Mouse (Mus musculus) G1E (cell line): ENCODE data around the gene Fhit. TPM values are rescaled to one million over a fixed set of nuclear protein-coding genes. Genes with fewer than 3 reads are reported as not detected.

Experiments
- ATAC-seq: 2 replicates; pipeline ENCODE4 v1.8.0; 2016; ENCODE audit warnings: mild to moderate bottlenecking; ENCODE audit not compliant: insufficient number of reproducible peaks, poor library complexity, low FRiP score, severe bottlenecking; ENCODE audit errors: extremely low read depth
- DNase-seq: peaks from one replicate; pipeline ENCODE4 v3.0.0; 2012; ENCODE audit warnings: low spot score
- H3K27me3 ChIP-seq: 2 replicates; pipeline ENCODE4 v1.6.1; 2012; ENCODE audit warnings: mild to moderate bottlenecking, low read length, inconsistent platforms; ENCODE audit not compliant: insufficient read depth
- H3K36me3 ChIP-seq: replicated peaks from 2 replicates; pipeline ENCODE3; 2012; ENCODE audit warnings: mild to moderate bottlenecking, inconsistent platforms
- H3K4me1 ChIP-seq: 2 replicates; pipeline ENCODE4 v1.6.1; 2012; ENCODE audit warnings: low read depth, low read length, inconsistent platforms, mixed read lengths; ENCODE audit not compliant: insufficient read depth
- H3K4me3 ChIP-seq: 2 replicates; pipeline ENCODE4 v1.5.1; 2012; ENCODE audit warnings: low read depth, mild to moderate bottlenecking, inconsistent platforms, low read length, moderate library complexity, mixed read lengths
- H3K9me3 ChIP-seq: replicated peaks from 2 replicates; pipeline ENCODE4 v1.6.1; 2012; ENCODE audit warnings: inconsistent platforms
- CTCF ChIP-seq: IDR thresholded peaks from 2 replicates; pipeline ENCODE4 v1.5.1; 2012; ENCODE audit warnings: low read depth, low read length, inconsistent platforms, mixed read lengths
- GATA1 ChIP-seq: IDR thresholded peaks from 2 replicates; pipeline ENCODE4 v1.6.1; 2012; ENCODE audit warnings: borderline replicate concordance, low read length, inconsistent platforms, mixed read lengths
- GATA2 ChIP-seq: IDR thresholded peaks from 2 replicates; pipeline ENCODE4 v1.6.1; 2012; ENCODE audit warnings: low read depth, low read length, inconsistent platforms, borderline replicate concordance
- POLR2AphosphoS5 ChIP-seq: IDR thresholded peaks from 2 replicates; pipeline ENCODE4 v1.6.1; 2012; ENCODE audit warnings: low read depth, low read length, inconsistent platforms; ENCODE audit not compliant: insufficient replicate concordance
- TAL1 ChIP-seq: conservative IDR thresholded peaks from 2 replicates; pipeline ENCODE4 v1.6.1; 2012; ENCODE audit warnings: low read depth, low read length, inconsistent platforms, mixed read lengths
- polyA plus RNA-seq: library from polyadenylated mRNA; stranded (reverse); fragments of >175 nt; gene quantifications from 2 replicates; pipeline ENCODE4 v1.2.3, GENCODE M21; 2012
- total RNA-seq, 2 experiments: library from RNA; stranded (forward) in 1 of 2; stranded (reverse) in 1 of 2; fragments of 200-1000 nt in 1 of 2; fragments of >200 nt in 1 of 2; fragmentation: Nextera tagmentation in 1 of 2; gene quantifications; 2 replicates each; pipeline ENCODE4 v1.2.3; 2014 to 2017

Gene Fhit
- total and polyA plus RNA-seq, 3 experiments: not detected

- no peaks in the 10 kb centered on the region for H3K9me3 ChIP-seq
- H3K4me3 ChIP-seq: no peak overlapping the region
- DNase-seq (no peak), ATAC-seq (no peak)
- no peaks in the 10 kb centered on the region for H3K36me3 ChIP-seq
- no peaks in the 10 kb centered on the region for H3K4me1 ChIP-seq
- no peak for TF ChIP-seq CTCF
- TF ChIP-seq GATA2: no peak
- no peak for TF ChIP-seq GATA1
- TF ChIP-seq TAL1: no peak
- TF ChIP-seq POLR2AphosphoS5: no peak
- H3K27me3 ChIP-seq: no peaks in the 10 kb centered on the region
Observed at GRCm38 (mm10) chr14:10003847-10004246, 1158.0 kb downstream of the Fhit start.

- DNase-seq: no peak
- Histone ChIP-seq H3K4me3 (no peak overlapping the region), H3K27me3 (no peaks in the 10 kb centered on the region)
Observed at GRCm38 (mm10) chr14:9990677-9991076, 1171.2 kb downstream of the Fhit start.

GRCm38 (mm10) chr14:9976934-9977510, 1184.8 kb downstream of the Fhit start:
- Histone ChIP-seq H3K4me3 (no peak overlapping the region), H3K4me1 (no peaks in the 10 kb centered on the region), H3K36me3 (no peaks in the 10 kb centered on the region), H3K9me3 (no peaks in the 10 kb centered on the region), H3K27me3 (no peaks in the 10 kb centered on the region)
- no peak for TF ChIP-seq CTCF
- TF ChIP-seq POLR2AphosphoS5: no peak
- no peak for TF ChIP-seq GATA2
- no peak for TF ChIP-seq TAL1
- TF ChIP-seq GATA1: no peak
- DNase-seq (no peak), ATAC-seq (no peak)

More at GRCm38 (mm10) chr14:9990677-9991076, 1171.2 kb downstream of the Fhit start:
- Histone ChIP-seq H3K4me1 (no peaks in the 10 kb centered on the region), H3K36me3 (no peaks in the 10 kb centered on the region), H3K9me3 (no peaks in the 10 kb centered on the region)
- ATAC-seq: no peak
- no peak for TF ChIP-seq GATA2
- TF ChIP-seq POLR2AphosphoS5: no peak
- TF ChIP-seq TAL1: no peak
- TF ChIP-seq GATA1: no peak
- no peak for TF ChIP-seq CTCF

- H3K4me3 ChIP-seq: no peak overlapping the region
- no peaks in the 10 kb centered on the region for H3K9me3 ChIP-seq
- no peak for ATAC-seq
- H3K4me1 ChIP-seq: no peaks in the 10 kb centered on the region
- H3K27me3 ChIP-seq: no peaks in the 10 kb centered on the region
- H3K36me3 ChIP-seq: no peaks in the 10 kb centered on the region
- TF ChIP-seq GATA1: no peak
- no peak for TF ChIP-seq POLR2AphosphoS5
- no peak for TF ChIP-seq GATA2
- no peak for TF ChIP-seq CTCF
- no peak for TF ChIP-seq TAL1
- DNase-seq: no peak
Observed at GRCm38 (mm10) chr14:9974402-9974801, 1187.4 kb downstream of the Fhit start.

- Histone ChIP-seq H3K36me3 (no peaks in the 10 kb centered on the region), H3K27me3 (no peaks in the 10 kb centered on the region), H3K4me1 (no peaks in the 10 kb centered on the region), H3K4me3 (no peak overlapping the region), H3K9me3 (no peaks in the 10 kb centered on the region)
- no peak for DNase-seq
- ATAC-seq: no peak
- no peak for TF ChIP-seq TAL1
Observed at GRCm38 (mm10) chr14:9963853-9964252, 1198.0 kb downstream of the Fhit start.

GRCm38 (mm10) chr14:9960396-9960795, 1201.4 kb downstream of the Fhit start:
- no peak for DNase-seq
- Histone ChIP-seq H3K4me3 (no peak overlapping the region), H3K4me1 (no peaks in the 10 kb centered on the region), H3K27me3 (no peaks in the 10 kb centered on the region), H3K9me3 (no peaks in the 10 kb centered on the region), H3K36me3 (no peaks in the 10 kb centered on the region)
- TF ChIP-seq TAL1 (no peak), POLR2AphosphoS5 (no peak), GATA1 (no peak), GATA2 (no peak), CTCF (no peak)
- no peak for ATAC-seq

- TF ChIP-seq TAL1 (no peak), GATA1 (no peak), GATA2 (no peak), POLR2AphosphoS5 (no peak)
Observed at GRCm38 (mm10) chr14:9899494-9899893, 1262.3 kb downstream of the Fhit start.

More at GRCm38 (mm10) chr14:9899494-9899893, 1262.3 kb downstream of the Fhit start:
- Histone ChIP-seq H3K4me3 (no peak overlapping the region), H3K9me3 (no peaks in the 10 kb centered on the region), H3K4me1 (no peaks in the 10 kb centered on the region), H3K27me3 (no peaks in the 10 kb centered on the region), H3K36me3 (no peaks in the 10 kb centered on the region)
- no peak for ATAC-seq
- no peak for DNase-seq
